Mouse (Mus musculus) ES-Bruce4 (cell line): Measurements from ENCODE around the gene Emid1. TPM values are rescaled to one million over a fixed set of nuclear protein-coding genes. Genes with fewer than 3 reads are reported as not detected.

Experiments used
- H3K27ac ChIP-seq: 2 replicates; pipeline ENCODE4 v1.5.1; 2012; ENCODE audit warnings: low read length, inconsistent platforms; ENCODE audit not compliant: insufficient read depth
- H3K27me3 ChIP-seq: 2 replicates; pipeline ENCODE4 v1.6.1; 2012; ENCODE audit warnings: mild to moderate bottlenecking, low read length, inconsistent platforms; ENCODE audit not compliant: control insufficient read depth, poor library complexity, insufficient read depth, severe bottlenecking
- H3K36me3 ChIP-seq: 2 replicates; pipeline ENCODE4 v1.6.1; 2012; ENCODE audit warnings: inconsistent platforms, mild to moderate bottlenecking, low read length, moderate library complexity; ENCODE audit not compliant: control insufficient read depth, poor library complexity, insufficient read depth, severe bottlenecking
- H3K4me1 ChIP-seq: one replicate; pipeline ENCODE4 v1.8.1; 2011; ENCODE audit warnings: low read length; ENCODE audit not compliant: control insufficient read depth, insufficient read depth
- H3K4me3 ChIP-seq: 2 replicates; pipeline ENCODE4 v1.5.1; 2011; ENCODE audit warnings: low read depth, mild to moderate bottlenecking, low read length
- H3K9ac ChIP-seq: 2 replicates; pipeline ENCODE4 v1.6.1; 2012; ENCODE audit warnings: low read depth, mild to moderate bottlenecking, inconsistent platforms; ENCODE audit not compliant: poor library complexity, severe bottlenecking
- H3K9me3 ChIP-seq: replicated peaks from 2 replicates; pipeline ENCODE4 v1.6.1; 2012; ENCODE audit warnings: mild to moderate bottlenecking, low read length, inconsistent platforms; ENCODE audit not compliant: control insufficient read depth, poor library complexity, insufficient read depth, severe bottlenecking
- CTCF ChIP-seq: IDR thresholded peaks from one replicate; pipeline ENCODE4 v1.8.1; 2011; ENCODE audit warnings: low read depth, low read length
- EP300 ChIP-seq: IDR thresholded peaks from 2 replicates; pipeline ENCODE4 v1.6.1; 2011; ENCODE audit warnings: low read depth, low read length; ENCODE audit not compliant: insufficient read depth
- POLR2A ChIP-seq: IDR thresholded peaks from one replicate; pipeline ENCODE4 v1.8.1; 2011; ENCODE audit warnings: low read length; ENCODE audit not compliant: insufficient read depth
- polyA plus RNA-seq: library from polyadenylated mRNA; stranded (reverse); fragments of >200 nt; gene quantifications from 2 replicates; pipeline ENCODE4 v1.2.4, GENCODE M21; 2011; ENCODE audit warnings: low read depth; ENCODE audit not compliant: missing spikeins, insufficient read depth, insufficient read length

The Emid1 gene
- polyA plus RNA-seq, 1 experiment, result 6.7 TPM

DNA sequence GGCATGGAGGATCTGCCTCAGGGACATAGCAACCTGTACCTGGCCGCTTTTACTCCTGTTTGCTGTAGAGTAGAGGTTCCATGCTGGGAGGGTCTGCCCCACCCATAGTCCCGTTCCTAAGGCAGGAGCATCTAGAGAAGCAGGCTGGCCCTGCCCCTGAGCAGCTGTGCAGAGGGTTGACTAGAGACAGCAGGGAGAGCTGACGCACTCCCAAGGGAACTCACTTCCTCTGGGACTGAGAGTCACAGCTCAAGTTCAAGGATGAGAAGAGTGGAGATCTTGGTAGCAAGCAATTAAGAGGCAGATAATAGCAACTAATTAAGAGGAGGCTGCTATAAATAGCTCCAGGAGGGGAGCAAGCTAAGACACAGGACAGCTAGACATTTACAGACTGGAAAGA lies 20.8 kb upstream of the Emid1 start:
- Histone ChIP-seq H3K4me1 (no peaks in the 10 kb centered on the region), H3K9ac (no peak overlapping the region), H3K27me3 (no peaks in the 10 kb centered on the region), H3K9me3 (no peaks in the 10 kb centered on the region), H3K36me3 (no peaks in the 10 kb centered on the region), H3K4me3 (no peak overlapping the region), H3K27ac (0 out of 2 replicates have a peak overlapping the region, but pooled peaks have one; percentile 21)
- TF ChIP-seq POLR2A, result no peak
- no peak for TF ChIP-seq CTCF
- TF ChIP-seq EP300, result no peak

- Histone ChIP-seq H3K36me3 (no peaks in the 10 kb centered on the region), H3K4me1 (peaks cover 3% of the 10 kb centered on the region), H3K4me3 (no peak overlapping the region), H3K27ac (no peak overlapping the region), H3K9ac (no peak overlapping the region), H3K9me3 (no peaks in the 10 kb centered on the region), H3K27me3 (no peaks in the 10 kb centered on the region)
- TF ChIP-seq EP300 (no peak), CTCF (no peak), POLR2A (no peak)
Observed at GRCm38 (mm10) chr11:5167311-5167710, 15.3 kb upstream of the Emid1 start.

- H3K4me1 ChIP-seq, result peaks cover 3% of the 10 kb centered on the region
- no peak overlapping the region for H3K4me3 ChIP-seq
- no peaks in the 10 kb centered on the region for H3K27me3 ChIP-seq
- H3K27ac ChIP-seq, result no peak overlapping the region
- no peak for TF ChIP-seq POLR2A
- TF ChIP-seq EP300, result no peak
- no peak for TF ChIP-seq CTCF
- H3K9me3 ChIP-seq, result no peaks in the 10 kb centered on the region
- peak overlapping the region; percentile 33; the same call in 1 of the 2 replicates for H3K9ac ChIP-seq
- no peaks in the 10 kb centered on the region for H3K36me3 ChIP-seq
Observed at GRCm38 (mm10) chr11:5165471-5165916, 13.4 kb upstream of the Emid1 start.

DNA sequence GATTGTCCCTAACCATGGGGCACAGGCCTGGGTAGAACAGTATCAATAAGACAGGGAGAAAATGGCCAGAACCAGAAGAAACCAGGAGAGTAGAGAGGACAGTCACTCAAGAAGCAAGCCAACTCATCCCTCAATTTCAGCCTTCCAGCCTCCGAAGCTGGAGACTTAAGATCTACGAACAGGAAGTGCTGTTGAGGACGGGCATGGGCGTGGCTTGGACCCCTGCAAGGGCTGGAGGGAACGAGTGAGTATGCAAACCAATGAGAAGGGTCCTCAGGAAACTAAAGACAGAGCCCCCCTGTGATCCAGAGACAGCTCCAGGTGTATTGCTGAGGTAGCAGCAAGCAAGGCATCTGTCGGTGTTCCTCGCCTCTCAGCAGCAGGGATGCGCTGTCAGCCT lies 12.3 kb upstream of the Emid1 start:
- Histone ChIP-seq H3K9me3 (no peaks in the 10 kb centered on the region), H3K27me3 (no peaks in the 10 kb centered on the region), H3K36me3 (no peaks in the 10 kb centered on the region), H3K27ac (peak overlapping the region; percentile 15; the same call in 1 of the 2 replicates), H3K4me1 (peaks cover 3% of the 10 kb centered on the region), H3K4me3 (no peak overlapping the region), H3K9ac (no peak overlapping the region)
- TF ChIP-seq EP300 (no peak), POLR2A (no peak)

DNA sequence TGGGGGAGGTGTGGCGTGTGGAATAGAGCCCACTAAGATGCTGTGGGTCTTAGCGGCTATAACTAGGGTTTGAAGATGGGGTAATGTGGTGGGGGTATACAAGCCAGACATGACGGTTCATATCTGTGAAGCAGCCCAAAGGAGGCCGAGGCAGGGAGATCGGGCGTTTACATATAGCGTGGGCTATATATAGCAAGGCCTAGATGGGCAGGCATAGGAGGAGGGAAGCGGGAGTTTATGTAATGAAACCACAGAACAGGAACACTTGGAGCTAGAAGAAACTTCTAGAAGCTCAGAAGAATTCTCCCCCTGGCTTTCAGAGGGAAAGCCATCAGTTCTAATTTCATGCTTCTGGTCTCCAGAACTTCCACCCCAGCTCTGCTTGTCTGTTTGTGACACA lies 11.4 kb upstream of the Emid1 start:
- Histone ChIP-seq H3K36me3 (no peaks in the 10 kb centered on the region), H3K27ac (no peak overlapping the region), H3K4me1 (peaks cover 3% of the 10 kb centered on the region), H3K27me3 (no peaks in the 10 kb centered on the region), H3K4me3 (no peak overlapping the region), H3K9ac (no peak overlapping the region), H3K9me3 (no peaks in the 10 kb centered on the region)
- no peak for TF ChIP-seq CTCF
- TF ChIP-seq EP300, result no peak
- no peak for TF ChIP-seq POLR2A

DNA sequence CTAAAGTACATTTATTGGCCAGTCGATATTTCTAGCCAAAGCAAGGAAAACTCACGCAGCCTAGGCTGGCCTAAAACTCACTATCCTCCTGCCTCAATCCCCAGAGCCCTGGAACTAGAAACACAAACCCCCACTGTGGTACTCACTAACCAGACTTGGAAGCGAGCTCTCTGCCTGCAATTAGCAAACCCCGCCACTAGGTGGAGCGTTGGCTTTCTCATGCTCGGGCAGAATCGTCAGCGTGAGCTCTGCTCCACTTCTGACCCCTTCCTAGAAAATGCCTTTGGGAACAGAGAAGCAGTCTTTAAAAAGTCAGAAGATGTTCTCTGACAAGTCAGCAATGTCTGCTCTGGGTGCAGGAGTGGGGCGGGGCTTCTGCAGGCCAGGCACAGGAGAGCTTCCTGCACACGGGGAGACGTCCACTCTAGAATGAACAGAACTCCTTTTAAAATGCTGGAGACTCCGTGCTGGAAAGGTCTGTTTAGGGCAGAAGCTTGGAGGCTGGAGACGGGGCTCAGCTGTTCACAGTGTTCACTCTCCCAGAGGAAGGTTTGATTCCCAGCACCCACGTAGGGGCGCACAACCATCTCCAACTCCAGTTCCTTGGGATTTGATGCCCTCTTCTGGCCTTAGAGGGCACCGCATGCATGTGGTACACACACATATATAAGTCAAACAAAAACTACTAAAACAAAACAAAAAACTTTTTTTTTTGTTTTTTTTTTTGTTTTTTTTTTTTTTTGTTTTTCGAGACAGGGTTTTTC lies 8.8 kb upstream of the Emid1 start:
- H3K4me3 ChIP-seq, result no peak overlapping the region
- H3K9me3 ChIP-seq, result no peaks in the 10 kb centered on the region
- H3K4me1 ChIP-seq, result peaks cover 3% of the 10 kb centered on the region
- H3K27me3 ChIP-seq, result no peaks in the 10 kb centered on the region
- no peaks in the 10 kb centered on the region for H3K36me3 ChIP-seq
- H3K9ac ChIP-seq, result no peak overlapping the region
- TF ChIP-seq EP300 (no peak), CTCF (peak; percentile 76), POLR2A (no peak)
- no peak overlapping the region for H3K27ac ChIP-seq
